Mouse (Mus musculus): ENCODE results near the gene Sox12. TPM values are rescaled to one million over a fixed set of nuclear protein-coding genes. Genes with fewer than 3 reads are reported as not detected.
"Not testable (repeated sequence)": the region's sequence is repeated elsewhere in the genome, so short reads cannot be mapped to it uniquely, and the experiment has no call there.

Sox12 gene
- total RNA-seq (2017) = 0.70 and 1.4 TPM in 2 replicates

DNA sequence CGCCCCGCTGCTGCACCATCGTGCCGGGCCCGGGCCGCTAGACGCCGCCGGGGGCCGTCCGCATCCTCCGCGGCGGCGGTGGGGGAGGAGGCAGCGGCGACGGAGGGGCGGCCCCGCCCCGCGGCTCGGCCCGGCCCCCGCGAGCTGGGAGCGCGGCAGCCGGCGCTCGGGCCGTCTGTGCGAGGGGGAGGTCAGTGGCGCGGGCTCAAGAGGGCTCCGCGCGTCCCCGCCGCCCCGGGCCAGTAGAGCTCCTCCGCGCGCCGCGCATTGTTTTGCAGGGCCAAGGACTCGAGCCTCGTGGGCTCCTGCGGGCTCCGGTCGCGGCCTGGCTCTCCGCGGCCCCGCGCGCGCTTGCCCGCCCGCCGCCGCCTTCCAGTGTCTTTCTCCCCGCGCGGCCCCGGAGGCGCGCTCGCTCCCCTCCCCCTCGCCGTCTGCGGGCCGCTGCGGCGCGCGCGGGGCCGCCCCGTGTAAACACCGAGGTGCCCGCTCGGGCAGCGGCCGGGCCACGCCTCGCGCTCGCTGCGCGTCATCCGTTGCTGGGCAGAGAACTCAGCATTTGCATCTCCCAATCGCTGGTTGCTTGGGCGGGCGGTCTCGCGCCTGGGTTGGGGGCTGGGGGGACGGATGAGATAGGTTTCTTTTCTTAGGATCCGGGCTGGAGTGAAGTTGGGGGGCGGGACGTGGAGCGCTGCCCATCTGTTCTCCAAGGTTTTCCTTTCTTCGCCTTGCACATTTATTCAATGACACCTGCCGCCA, at the start of gene Sox12:
Gene Sox12, minus strand, starts transcription at position 384 of the 756 bp plus-strand sequence.
- ATAC-seq (ENCODE audit: extremely low read depth, insufficient number of reproducible peaks, low FRiP score, poor library complexity, severe bottlenecking) = peak; percentile 46

DNA sequence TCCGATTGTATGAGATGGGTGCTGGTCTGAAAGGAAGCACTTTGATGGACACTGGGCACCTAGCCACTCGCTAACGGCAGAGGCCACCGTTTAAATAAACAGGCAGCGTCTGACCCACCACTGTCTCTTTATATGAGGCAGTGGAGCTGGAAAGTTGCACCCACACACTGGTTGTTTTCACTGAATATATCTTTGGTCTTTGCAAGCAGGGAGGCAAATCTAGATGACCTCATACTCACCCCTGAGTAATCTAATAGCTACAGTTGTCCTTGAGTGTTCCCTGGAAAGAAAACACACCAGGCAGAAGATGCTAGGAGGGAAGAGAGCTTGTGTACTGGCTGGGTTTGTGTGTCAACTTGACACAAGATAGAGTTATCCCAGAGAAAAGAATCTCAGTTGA, 49.6 kb upstream of the Sox12 start:
- no peak for ATAC-seq (ENCODE audit: extremely low read depth, insufficient number of reproducible peaks, low FRiP score, poor library complexity, severe bottlenecking)

DNA sequence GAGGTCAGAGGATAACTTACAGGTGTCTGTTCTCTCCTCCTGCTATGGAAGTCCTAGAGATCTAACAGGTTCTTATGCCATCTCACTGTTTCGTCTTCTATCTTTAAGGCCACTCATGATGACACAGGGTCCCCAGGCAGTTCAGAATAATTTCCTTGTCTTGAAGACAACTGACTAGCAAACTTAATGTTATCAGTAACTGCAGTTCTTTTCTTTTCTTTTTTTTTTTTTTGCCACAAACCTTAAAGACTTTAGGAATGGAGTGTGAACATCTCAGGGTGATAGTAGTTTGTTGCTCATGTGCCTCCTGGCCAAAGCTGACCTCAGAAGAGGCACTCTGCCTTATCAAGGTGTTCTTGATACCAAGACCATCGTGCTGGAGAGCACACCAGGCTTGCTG, 48.8 kb upstream of the Sox12 start:
- ATAC-seq (ENCODE audit: extremely low read depth, insufficient number of reproducible peaks, low FRiP score, poor library complexity, severe bottlenecking) = no peak

DNA sequence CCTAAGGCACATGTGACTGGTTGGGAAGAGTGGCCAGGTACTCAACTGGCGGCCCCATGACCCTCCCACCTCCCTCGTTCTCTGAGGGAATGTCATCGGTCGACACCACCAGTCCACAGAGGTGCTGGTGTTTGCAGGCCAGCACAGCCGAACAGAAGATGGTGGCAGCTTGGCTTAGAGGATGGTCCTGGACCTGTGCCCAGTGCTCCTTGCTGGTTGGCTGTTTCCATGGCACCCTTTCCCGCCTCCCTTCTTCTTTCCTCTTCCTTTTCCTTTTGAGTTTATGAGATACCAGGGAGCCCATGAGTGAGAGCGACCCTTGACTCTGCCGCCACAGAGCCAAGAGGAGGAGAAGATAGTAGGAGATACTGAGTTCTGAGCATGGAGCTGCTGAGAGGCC, 45.4 kb upstream of the Sox12 start:
- ATAC-seq (ENCODE audit: extremely low read depth, insufficient number of reproducible peaks, low FRiP score, poor library complexity, severe bottlenecking) = no peak

- ATAC-seq (ENCODE audit: extremely low read depth, insufficient number of reproducible peaks, low FRiP score, poor library complexity, severe bottlenecking) = no peak
These were observed 44.5 kb upstream of the Sox12 start for GRCm38 (mm10) chr2:152442322-152442721.

GRCm38 (mm10) chr2:152439833-152440232, 42.0 kb upstream of the Sox12 start:
- ATAC-seq (ENCODE audit: extremely low read depth, insufficient number of reproducible peaks, low FRiP score, poor library complexity, severe bottlenecking) = no peak

DNA sequence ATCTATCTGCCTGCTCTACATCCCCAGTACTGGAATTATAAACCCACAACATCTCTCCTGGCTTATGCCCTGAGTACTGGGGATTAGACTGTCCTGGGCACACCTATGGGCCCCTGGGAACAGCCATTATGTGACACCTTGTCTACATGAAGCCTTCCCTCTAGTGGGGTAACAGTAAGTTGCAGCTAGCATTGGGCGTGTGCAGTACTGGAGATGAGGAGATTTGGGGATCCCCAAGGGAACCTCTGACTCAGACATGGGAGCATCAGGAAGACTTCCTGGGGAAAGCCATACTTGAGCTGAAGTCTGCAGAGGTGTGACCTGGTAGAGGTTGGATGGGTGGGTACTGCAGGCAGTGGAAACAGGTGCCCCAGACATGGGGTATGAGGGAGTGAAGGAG, 41.1 kb upstream of the Sox12 start:
- ATAC-seq (ENCODE audit: extremely low read depth, insufficient number of reproducible peaks, low FRiP score, poor library complexity, severe bottlenecking) = no peak

DNA sequence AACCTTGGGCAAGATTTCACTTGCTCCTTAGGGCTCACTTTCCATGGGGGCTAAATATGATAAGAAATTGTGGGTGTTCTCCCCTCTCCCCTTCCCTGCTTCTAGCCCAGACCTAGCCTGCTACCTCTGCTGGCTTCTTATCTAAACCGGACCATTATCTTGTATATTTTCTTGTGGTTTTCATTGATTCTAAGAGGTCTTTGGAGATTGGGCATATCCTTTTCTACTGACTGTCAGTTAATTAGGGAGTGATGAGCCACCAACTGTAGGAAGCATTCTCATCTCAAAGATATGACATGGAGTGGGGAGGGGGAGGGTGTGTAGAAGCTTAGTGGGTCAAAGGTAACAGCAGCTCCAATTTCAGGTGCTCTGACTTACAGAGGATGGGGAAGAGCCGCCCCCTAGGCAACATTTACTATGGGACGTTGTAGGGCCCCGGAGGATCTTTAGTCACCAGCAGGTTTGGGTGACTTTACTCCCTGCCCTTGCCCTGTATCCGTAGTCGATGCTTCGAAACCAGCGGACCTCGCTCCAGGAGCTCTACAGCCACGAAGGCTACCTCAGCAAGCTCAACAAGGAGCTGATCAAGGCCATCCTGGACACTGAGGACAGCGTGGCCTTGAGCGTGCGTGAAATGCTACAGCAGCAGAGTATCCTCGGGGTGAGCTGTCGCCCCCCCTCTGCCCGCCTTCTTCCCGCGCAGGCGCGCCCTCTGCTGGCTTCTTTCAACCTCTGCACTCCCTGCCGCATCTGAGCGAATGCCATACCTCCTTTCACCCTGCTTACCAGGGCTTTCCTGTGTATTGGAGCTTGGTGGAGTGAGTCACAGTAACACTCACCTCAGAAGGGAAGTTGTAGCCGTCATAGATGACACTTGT, 39.4 kb upstream of the Sox12 start:
- ATAC-seq (ENCODE audit: extremely low read depth, insufficient number of reproducible peaks, low FRiP score, poor library complexity, severe bottlenecking) = peak; percentile 69

DNA sequence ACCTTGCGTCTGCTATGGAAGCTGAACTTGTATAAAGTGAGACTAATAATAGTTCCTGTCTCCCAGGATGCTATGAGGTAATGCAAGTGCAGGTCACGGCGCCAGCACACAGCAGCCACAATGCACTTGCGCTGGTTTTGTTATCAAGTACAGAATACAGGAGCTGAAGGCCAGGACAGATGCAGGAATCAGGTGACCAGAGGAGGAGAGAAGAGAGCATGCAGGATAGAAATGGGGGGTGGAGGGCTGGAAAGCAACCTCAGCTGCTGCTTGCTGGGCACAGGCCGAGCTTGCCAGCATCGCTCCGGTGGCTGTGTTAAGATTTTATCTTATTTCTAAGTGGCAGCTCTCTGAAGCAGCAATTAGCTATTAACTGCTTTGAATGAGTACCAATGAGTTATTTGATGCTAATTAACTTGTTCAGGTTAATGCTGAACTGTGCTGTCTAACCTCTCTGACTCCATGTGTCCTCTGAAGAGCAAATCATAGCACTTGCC, 38.6 kb upstream of the Sox12 start:
- no peak for ATAC-seq (ENCODE audit: extremely low read depth, insufficient number of reproducible peaks, low FRiP score, poor library complexity, severe bottlenecking)

GRCm38 (mm10) chr2:152428481-152428880, 30.6 kb upstream of the Sox12 start:
- ATAC-seq (ENCODE audit: extremely low read depth, insufficient number of reproducible peaks, low FRiP score, poor library complexity, severe bottlenecking) = not testable (repeated sequence)

GRCm38 (mm10) chr2:152427493-152427892, 29.6 kb upstream of the Sox12 start:
- ATAC-seq (ENCODE audit: extremely low read depth, insufficient number of reproducible peaks, low FRiP score, poor library complexity, severe bottlenecking) = no peak

DNA sequence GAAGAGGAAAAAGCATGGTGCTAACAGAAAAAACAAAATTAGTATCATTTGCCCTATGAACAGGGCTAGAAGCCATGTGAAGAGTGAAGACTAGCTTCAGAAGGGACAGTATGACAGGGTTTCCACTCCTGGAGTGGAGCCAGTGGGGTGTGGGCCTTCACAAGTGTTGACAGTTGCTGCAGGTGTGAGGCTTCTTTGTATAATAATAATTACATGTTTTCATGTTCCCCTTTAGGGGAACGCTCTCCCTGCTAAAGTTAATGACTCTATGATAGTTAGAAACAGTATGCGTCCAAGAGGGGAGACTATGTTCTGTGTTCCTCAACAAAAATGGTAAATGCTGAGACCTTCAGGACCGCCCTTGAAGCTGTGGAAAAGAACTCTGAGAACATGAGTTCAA, 17.9 kb upstream of the Sox12 start:
- ATAC-seq (ENCODE audit: extremely low read depth, insufficient number of reproducible peaks, low FRiP score, poor library complexity, severe bottlenecking) = no peak

DNA sequence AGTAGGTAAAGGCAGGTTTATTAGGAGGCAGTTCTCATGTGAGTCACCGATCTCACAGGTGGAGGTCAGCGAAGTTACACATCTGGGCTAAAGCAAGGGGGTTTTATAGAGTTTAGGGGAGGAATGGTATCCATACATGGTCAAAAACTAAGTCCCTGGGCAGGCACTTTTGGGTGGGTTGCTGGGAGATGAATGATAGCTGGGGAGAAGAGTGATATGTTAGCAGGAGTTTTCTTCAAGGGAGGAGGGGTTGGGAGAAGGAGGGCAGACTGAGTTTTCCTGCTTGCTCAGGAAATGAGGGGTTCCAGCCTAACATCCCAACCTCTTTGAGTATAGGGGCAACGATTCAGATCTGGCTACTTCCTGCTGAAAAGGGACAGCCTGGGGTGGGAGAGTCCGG, 17.4 kb upstream of the Sox12 start, which contains the start of gene 6820408C15Rik:
Gene 6820408C15Rik, plus strand, starts transcription at position 301 of the 400 bp plus-strand sequence.
- no peak for ATAC-seq (ENCODE audit: extremely low read depth, insufficient number of reproducible peaks, low FRiP score, poor library complexity, severe bottlenecking)

GRCm38 (mm10) chr2:152414591-152415165, 16.8 kb upstream of the Sox12 start, which contains the start of gene Zcchc3:
TSS of gene Zcchc3 (minus strand) at chr2:152415027.
- ATAC-seq (ENCODE audit: extremely low read depth, insufficient number of reproducible peaks, low FRiP score, poor library complexity, severe bottlenecking) = peak; percentile 39; the same call in 1 of the 2 replicates

DNA sequence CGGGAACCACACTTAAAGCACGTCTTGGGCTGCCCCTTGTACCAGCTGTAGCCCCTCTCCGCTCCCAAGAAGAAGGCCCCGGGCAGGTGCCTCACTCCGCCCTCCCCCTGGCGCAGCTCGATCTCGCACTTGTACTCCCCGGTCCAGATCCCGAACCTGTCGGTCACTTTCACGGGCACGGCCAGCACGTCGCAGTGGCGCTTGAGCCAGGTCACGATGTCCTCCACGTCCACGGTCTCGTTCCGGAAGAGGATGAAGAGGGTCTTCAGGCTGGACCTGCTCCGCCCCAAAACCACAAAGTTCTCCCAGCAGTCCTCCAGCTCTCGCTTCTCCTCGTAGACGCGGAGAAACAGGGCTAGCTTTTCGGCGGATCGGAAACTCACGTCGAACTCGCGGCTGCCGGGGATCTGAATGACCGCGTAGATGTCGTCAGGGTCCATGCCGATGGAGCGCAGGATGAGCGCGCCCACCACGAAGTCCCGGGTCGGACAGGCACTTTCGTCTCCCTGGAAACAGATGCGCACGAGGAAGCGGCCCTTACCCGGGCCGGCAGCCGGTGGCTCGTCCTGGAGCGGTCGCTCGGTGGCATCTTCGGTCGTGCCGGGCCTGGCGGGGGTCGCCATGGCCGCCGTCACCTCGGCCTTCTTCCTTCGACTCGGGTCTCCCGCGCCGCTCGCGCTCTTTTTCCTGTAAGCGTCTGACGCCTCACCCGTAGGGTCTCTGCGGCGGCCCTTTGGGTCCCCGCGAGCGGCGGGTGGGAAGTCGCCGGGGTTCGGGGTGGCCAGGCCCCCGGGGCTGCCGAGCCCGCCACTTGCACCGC, 16.1 kb upstream of the Sox12 start:
- ATAC-seq (ENCODE audit: extremely low read depth, insufficient number of reproducible peaks, low FRiP score, poor library complexity, severe bottlenecking) = no peak

DNA sequence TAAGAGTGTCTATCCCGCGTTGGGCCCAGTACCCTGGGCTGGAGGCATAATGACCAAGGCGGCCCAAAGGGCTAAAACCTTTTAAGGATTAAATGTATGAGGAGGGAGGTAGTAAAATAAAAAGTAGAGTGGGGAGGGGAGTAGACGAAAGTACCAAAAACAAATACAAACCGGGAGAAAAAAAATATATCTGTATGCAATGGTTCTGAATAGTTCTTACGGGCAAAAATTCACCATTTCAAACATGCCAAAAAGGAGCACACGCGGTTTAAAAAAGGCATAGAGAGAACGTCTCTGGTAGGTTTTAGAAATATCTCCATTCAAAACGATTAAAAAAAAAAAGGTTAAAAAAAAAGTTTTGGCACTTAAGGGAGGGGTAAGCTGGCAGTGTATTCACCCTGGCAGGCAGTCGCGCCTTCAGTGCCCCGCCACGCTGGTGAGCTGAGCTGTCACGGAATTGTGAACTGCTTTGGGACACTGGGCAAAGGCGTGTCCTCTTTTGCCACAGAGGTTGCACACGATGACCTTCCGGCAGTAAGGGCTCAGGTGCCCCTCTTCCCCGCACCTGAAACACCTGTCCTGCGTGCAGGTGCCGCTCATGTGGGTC, 15.4 kb upstream of the Sox12 start:
- ATAC-seq (ENCODE audit: extremely low read depth, insufficient number of reproducible peaks, low FRiP score, poor library complexity, severe bottlenecking) = no peak

GRCm38 (mm10) chr2:152412526-152413157, 14.8 kb upstream of the Sox12 start:
- no peak for ATAC-seq (ENCODE audit: extremely low read depth, insufficient number of reproducible peaks, low FRiP score, poor library complexity, severe bottlenecking)

DNA sequence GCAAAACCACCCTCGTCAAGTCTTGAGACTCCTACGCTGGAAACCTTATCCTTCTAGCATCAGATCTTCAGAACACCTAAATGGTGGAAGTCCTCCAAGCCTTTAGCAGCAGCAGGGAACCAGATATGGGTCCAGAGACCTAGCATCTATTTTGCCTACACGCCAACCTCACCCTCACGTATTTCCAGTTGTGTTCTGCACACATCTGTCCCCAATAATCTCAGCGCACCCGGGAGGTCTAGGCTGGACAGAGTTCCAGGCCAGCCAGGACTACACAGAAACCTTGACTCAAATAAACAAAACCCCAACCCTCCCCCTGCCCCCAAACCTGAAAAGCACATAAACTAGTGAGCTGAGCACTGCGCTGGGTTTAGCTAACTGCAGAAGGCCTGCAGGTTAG, 13.6 kb upstream of the Sox12 start:
- ATAC-seq (ENCODE audit: extremely low read depth, insufficient number of reproducible peaks, low FRiP score, poor library complexity, severe bottlenecking) = no peak

Measured in neutrophil, adult 5-6 weeks (primary cell).